Mouse (Mus musculus): ENCODE data around the gene Cit. TPM values are rescaled to one million over a fixed set of nuclear protein-coding genes. Genes with fewer than 3 reads are reported as not detected.
A peak's percentile ranks its signal among the peaks of the same experiment; 100 is the strongest.
"Not testable (repeated sequence)": the region's sequence is repeated elsewhere in the genome, so short reads cannot be mapped to it uniquely, and the experiment has no call there.

The Cit gene
- polyA plus RNA-seq, 1 experiment from 2014 or later: 39.8 TPM

- H3K36me3 ChIP-seq (ENCODE audit: control insufficient read depth, insufficient read depth, low read length): no peaks in the 10 kb centered on the region
- no peaks in the 10 kb centered on the region for H3K27me3 ChIP-seq (replicated peaks; ENCODE audit: control insufficient read depth, insufficient read depth, low read length)
- no peak overlapping the region for H3K4me2 ChIP-seq (ENCODE audit: low read length)
- H3K9me3 ChIP-seq (ENCODE audit: control insufficient read depth, low read length): no peaks in the 10 kb centered on the region
- 89% methylated on average over 2 of the region's 2 CpGs for WGBS
- no peak for ATAC-seq
- H3K9ac ChIP-seq (ENCODE audit: low read depth, low read length): no peak overlapping the region
- H3K4me1 ChIP-seq (ENCODE audit: control insufficient read depth, insufficient read depth, low read depth, low read length): no peaks in the 10 kb centered on the region
- H3K27ac ChIP-seq (ENCODE audit: low read depth, low read length): no peak overlapping the region
- H3K4me3 ChIP-seq (ENCODE audit: low read length): no peak overlapping the region
Observed at GRCm38 (mm10) chr5:115832754-115833153, 12.3 kb upstream of the Cit start.

GRCm38 (mm10) chr5:115833806-115834205 lies 11.3 kb upstream of the Cit start:
- ATAC-seq; H3K27ac ChIP-seq (ENCODE audit: low read depth, low read length); H3K4me2 ChIP-seq (ENCODE audit: low read length); H3K9me3 ChIP-seq (ENCODE audit: control insufficient read depth, low read length); H3K4me1 ChIP-seq (ENCODE audit: control insufficient read depth, insufficient read depth, low read depth, low read length); H3K27me3 ChIP-seq (replicated peaks; ENCODE audit: control insufficient read depth, insufficient read depth, low read length); H3K9ac ChIP-seq (ENCODE audit: low read depth, low read length); H3K4me3 ChIP-seq (ENCODE audit: low read length); H3K36me3 ChIP-seq (ENCODE audit: control insufficient read depth, insufficient read depth, low read length): not testable (repeated sequence)

DNA sequence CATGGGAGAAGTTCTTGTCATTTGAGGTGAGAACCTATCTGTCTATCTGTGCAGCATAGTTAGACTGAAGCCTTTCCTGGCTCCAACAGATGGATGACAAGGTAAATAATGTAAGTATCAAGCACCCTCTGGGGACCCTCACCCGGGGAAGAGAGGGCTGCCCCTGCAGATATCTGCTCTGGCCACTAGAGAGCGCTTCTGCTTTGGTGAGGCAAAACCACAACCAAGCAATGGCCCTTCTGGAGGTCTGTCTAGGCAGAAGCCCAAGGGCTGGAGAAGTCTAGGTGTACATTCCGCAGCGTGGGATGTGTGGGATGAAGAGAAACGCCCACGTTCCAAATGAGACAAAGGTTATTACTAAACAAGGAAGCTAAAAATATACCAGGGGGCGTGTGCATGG lies 9.8 kb upstream of the Cit start:
- 63% methylated on average over 7 of the region's 7 CpGs for WGBS
- H3K4me2 ChIP-seq (ENCODE audit: low read length): no peak overlapping the region
- H3K9ac ChIP-seq (ENCODE audit: low read depth, low read length): no peak overlapping the region
- H3K4me3 ChIP-seq (ENCODE audit: low read length): no peak overlapping the region
- ATAC-seq: no peak
- H3K27ac ChIP-seq (ENCODE audit: low read depth, low read length): no peak overlapping the region
- no peaks in the 10 kb centered on the region for H3K27me3 ChIP-seq (replicated peaks; ENCODE audit: control insufficient read depth, insufficient read depth, low read length)
- H3K36me3 ChIP-seq (ENCODE audit: control insufficient read depth, insufficient read depth, low read length): no peaks in the 10 kb centered on the region
- no peaks in the 10 kb centered on the region for H3K4me1 ChIP-seq (ENCODE audit: control insufficient read depth, insufficient read depth, low read depth, low read length)
- no peaks in the 10 kb centered on the region for H3K9me3 ChIP-seq (ENCODE audit: control insufficient read depth, low read length)

GRCm38 (mm10) chr5:115838059-115838458 lies 7.0 kb upstream of the Cit start:
- no peak for ATAC-seq
- 72% methylated on average over 6 of the region's 6 CpGs for WGBS
- H3K27me3 ChIP-seq (replicated peaks; ENCODE audit: control insufficient read depth, insufficient read depth, low read length): no peaks in the 10 kb centered on the region

DNA sequence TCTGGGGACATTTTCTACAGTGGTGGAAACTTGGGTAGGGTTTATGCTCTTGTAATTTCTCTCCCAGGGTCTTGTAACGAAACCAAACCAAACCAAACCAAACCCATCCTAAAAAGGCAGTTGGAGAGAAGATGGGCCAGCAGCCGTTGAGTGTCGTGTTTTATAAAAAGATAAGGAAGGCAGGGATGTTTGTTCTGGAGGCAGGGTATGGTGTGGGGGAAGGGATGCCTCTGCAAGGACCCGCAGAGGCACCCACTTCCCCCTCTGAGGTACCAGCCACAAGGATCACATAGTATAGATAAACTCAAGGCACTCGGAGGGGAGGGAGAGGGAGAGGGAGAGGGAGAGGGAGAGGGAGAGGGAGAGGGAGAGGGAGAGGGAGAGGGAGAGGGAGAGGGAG lies 4.6 kb upstream of the Cit start:
- no peak overlapping the region for H3K9ac ChIP-seq (ENCODE audit: low read depth, low read length)
- 87% methylated on average over 5 of the region's 5 CpGs for whole genome bisulfite sequencing
- H3K4me3 ChIP-seq (ENCODE audit: low read length): no peak overlapping the region
- H3K27ac ChIP-seq (ENCODE audit: low read depth, low read length): no peak overlapping the region
- ATAC-seq: no peak
- H3K36me3 ChIP-seq (ENCODE audit: control insufficient read depth, insufficient read depth, low read length): no peaks in the 10 kb centered on the region
- no peaks in the 10 kb centered on the region for H3K9me3 ChIP-seq (ENCODE audit: control insufficient read depth, low read length)
- H3K4me2 ChIP-seq (ENCODE audit: low read length): no peak overlapping the region
- peaks cover 7% of the 10 kb centered on the region for H3K4me1 ChIP-seq (ENCODE audit: control insufficient read depth, insufficient read depth, low read depth, low read length)
- H3K27me3 ChIP-seq (replicated peaks; ENCODE audit: control insufficient read depth, insufficient read depth, low read length): no peaks in the 10 kb centered on the region

More at GRCm38 (mm10) chr5:115838059-115838458, 7.0 kb upstream of the Cit start:
- H3K36me3 ChIP-seq (ENCODE audit: control insufficient read depth, insufficient read depth, low read length): no peaks in the 10 kb centered on the region
- no peak overlapping the region for H3K4me3 ChIP-seq (ENCODE audit: low read length)
- no peak overlapping the region for H3K9ac ChIP-seq (ENCODE audit: low read depth, low read length)
- H3K4me2 ChIP-seq (ENCODE audit: low read length): no peak overlapping the region
- no peaks in the 10 kb centered on the region for H3K9me3 ChIP-seq (ENCODE audit: control insufficient read depth, low read length)
- H3K4me1 ChIP-seq (ENCODE audit: control insufficient read depth, insufficient read depth, low read depth, low read length): no peaks in the 10 kb centered on the region
- H3K27ac ChIP-seq (ENCODE audit: low read depth, low read length): no peak overlapping the region

DNA sequence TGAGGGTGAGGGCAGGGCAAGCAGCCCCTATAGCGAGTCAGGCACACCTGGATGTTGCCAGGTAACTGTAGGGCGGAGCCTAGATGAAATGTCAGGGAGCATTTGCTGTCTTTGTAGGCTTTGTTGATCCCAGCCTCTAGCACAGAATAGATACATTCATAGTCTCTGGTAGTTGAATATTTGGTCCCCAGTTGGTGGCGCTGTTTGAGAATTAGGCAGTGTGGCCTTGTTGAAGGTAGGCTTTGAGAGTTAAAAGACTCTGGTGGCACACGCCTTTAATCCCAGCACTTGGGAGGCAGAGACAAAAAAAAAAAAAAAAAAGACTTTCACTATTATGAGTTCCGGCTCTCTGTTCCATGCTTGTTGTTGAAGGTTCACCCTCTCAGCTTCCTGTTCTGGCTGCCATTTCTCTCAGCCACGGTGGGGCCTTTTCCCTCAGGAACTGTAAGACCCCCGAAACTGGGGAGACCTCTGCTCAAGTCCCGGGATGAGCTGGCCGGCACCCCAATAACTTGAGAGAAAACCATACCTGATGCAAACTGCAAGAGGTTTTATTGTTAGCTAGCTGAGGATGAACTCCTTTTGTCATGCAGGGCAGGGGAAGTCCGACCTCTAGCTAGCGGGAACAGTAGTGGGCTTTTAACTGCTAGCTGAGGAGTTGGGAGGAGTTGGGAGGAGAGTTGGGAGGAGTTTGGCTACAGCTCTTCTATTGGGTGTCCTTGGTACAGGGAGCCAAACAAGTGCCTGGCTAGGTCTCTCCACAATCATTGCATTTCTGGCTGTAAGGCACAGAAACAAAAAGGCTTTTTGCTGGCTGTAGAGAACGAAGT lies 3.9 kb upstream of the Cit start:
- Histone ChIP-seq H3K4me2 (ENCODE audit: low read length) (no peak overlapping the region), H3K27ac (ENCODE audit: low read depth, low read length) (no peak overlapping the region), H3K9ac (ENCODE audit: low read depth, low read length) (no peak overlapping the region), H3K27me3 (replicated peaks; ENCODE audit: control insufficient read depth, insufficient read depth, low read length) (no peaks in the 10 kb centered on the region), H3K4me1 (ENCODE audit: control insufficient read depth, insufficient read depth, low read depth, low read length) (peaks cover 7% of the 10 kb centered on the region), H3K36me3 (ENCODE audit: control insufficient read depth, insufficient read depth, low read length) (no peaks in the 10 kb centered on the region), H3K9me3 (ENCODE audit: control insufficient read depth, low read length) (no peaks in the 10 kb centered on the region), H3K4me3 (ENCODE audit: low read length) (no peak overlapping the region)
- no peak for ATAC-seq
- WGBS: 76% methylated on average over 12 of the region's 12 CpGs

GRCm38 (mm10) chr5:115844368-115844765 lies 711 bp upstream of the Cit start:
- WGBS: 6% methylated on average over 12 of the region's 12 CpGs
- Histone ChIP-seq H3K27ac (ENCODE audit: low read depth, low read length) (no peak overlapping the region), H3K4me3 (ENCODE audit: low read length) (peak overlapping the region; percentile 47), H3K9me3 (ENCODE audit: control insufficient read depth, low read length) (no peaks in the 10 kb centered on the region), H3K27me3 (replicated peaks; ENCODE audit: control insufficient read depth, insufficient read depth, low read length) (no peaks in the 10 kb centered on the region), H3K4me2 (ENCODE audit: low read length) (peak overlapping the region; percentile 91), H3K36me3 (ENCODE audit: control insufficient read depth, insufficient read depth, low read length) (no peaks in the 10 kb centered on the region), H3K9ac (ENCODE audit: low read depth, low read length) (peak overlapping the region; percentile 50; the same call in 1 of the 2 replicates), H3K4me1 (ENCODE audit: control insufficient read depth, insufficient read depth, low read depth, low read length) (peaks cover 7% of the 10 kb centered on the region)
- no peak for ATAC-seq

DNA sequence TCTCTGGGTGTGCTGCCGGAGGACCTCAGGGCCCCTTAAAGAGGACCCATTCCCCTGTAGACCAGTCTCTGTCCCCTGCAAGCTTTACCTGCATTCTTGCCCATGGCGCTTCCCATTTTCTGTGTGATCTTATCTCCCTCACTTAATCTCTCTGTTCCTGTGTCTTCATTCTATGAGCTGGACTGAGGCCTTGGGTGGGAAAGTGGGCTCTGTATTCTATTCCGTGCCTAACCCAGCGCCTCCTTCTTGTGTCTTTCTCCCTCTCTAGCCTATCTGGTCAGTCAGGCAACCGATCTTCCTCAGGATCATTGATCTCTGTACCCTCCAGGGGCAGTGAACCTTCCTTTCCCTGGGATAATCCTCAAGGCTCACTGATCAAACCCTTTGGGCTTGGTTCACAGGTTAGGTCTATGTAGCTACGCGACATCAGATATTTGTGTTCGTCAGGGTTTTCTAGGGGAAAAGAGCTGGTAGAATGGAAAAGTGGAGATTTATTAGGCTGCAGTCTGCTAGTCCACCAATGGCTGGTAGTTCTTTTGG lies 627 bp downstream of the Cit start:
- Histone ChIP-seq H3K4me2 (ENCODE audit: low read length) (peak overlapping the region; percentile 91), H3K9ac (ENCODE audit: low read depth, low read length) (peak overlapping the region; percentile 54), H3K27ac (ENCODE audit: low read depth, low read length) (no peak overlapping the region), H3K9me3 (ENCODE audit: control insufficient read depth, low read length) (no peaks in the 10 kb centered on the region), H3K4me1 (ENCODE audit: control insufficient read depth, insufficient read depth, low read depth, low read length) (peaks cover 7% of the 10 kb centered on the region), H3K36me3 (ENCODE audit: control insufficient read depth, insufficient read depth, low read length) (no peaks in the 10 kb centered on the region), H3K27me3 (replicated peaks; ENCODE audit: control insufficient read depth, insufficient read depth, low read length) (no peaks in the 10 kb centered on the region), H3K4me3 (ENCODE audit: low read length) (peak overlapping the region; percentile 47)
- WGBS: 32% methylated on average over 8 of the region's 8 CpGs
- ATAC-seq: no peak

GRCm38 (mm10) chr5:115847166-115847565 lies 2.1 kb downstream of the Cit start:
- no peak overlapping the region for H3K4me3 ChIP-seq (ENCODE audit: low read length)
- H3K4me2 ChIP-seq (ENCODE audit: low read length): no peak overlapping the region
- H3K4me1 ChIP-seq (ENCODE audit: control insufficient read depth, insufficient read depth, low read depth, low read length): peaks cover 7% of the 10 kb centered on the region
- no peak for ATAC-seq
- no peaks in the 10 kb centered on the region for H3K36me3 ChIP-seq (ENCODE audit: control insufficient read depth, insufficient read depth, low read length)
- H3K9ac ChIP-seq (ENCODE audit: low read depth, low read length): no peak overlapping the region
- WGBS: 87% methylated on average over 8 of the region's 8 CpGs
- H3K27ac ChIP-seq (ENCODE audit: low read depth, low read length): no peak overlapping the region
- H3K27me3 ChIP-seq (replicated peaks; ENCODE audit: control insufficient read depth, insufficient read depth, low read length): no peaks in the 10 kb centered on the region
- no peaks in the 10 kb centered on the region for H3K9me3 ChIP-seq (ENCODE audit: control insufficient read depth, low read length)
